Mouse (Mus musculus): ENCODE measurements around the gene Ramp3. TPM values are rescaled to one million over a fixed set of nuclear protein-coding genes. Genes with fewer than 3 reads are reported as not detected.

Ramp3 gene
- polyA plus RNA-seq, 1 experiment, result 40.1 TPM

GRCm38 (mm10) chr11:6627731-6628130, 30.6 kb upstream of the Ramp3 start:
- TF ChIP-seq POLR2A (IDR thresholded peaks at IDR 0.05; ENCODE audit: low read depth, low read length) (no peak), CTCF (conservative IDR thresholded peaks at IDR 0.05; ENCODE audit: insufficient read depth, insufficient read length, low read depth, low read length) (no peak)
- Histone ChIP-seq H3K4me1 (ENCODE audit: control insufficient read depth, insufficient read depth, low read length) (peaks cover 10% of the 10 kb centered on the region; the same call in 1 of the 2 replicates), H3K27me3 (replicated peaks; ENCODE audit: control insufficient read depth, insufficient read depth, low read length) (no peaks in the 10 kb centered on the region), H3K27ac (ENCODE audit: insufficient read depth, low read depth, low read length) (no peak overlapping the region), H3K4me3 (ENCODE audit: insufficient read depth, low read depth, low read length) (no peak overlapping the region), H3K36me3 (ENCODE audit: control insufficient read depth, insufficient read depth, low read length) (peaks cover 1% of the 10 kb centered on the region; the same call in 1 of the 2 replicates)
- no peak for DNase-seq
- WGBS, result 83% methylated on average over 4 of the region's 4 CpGs

GRCm38 (mm10) chr11:6628568-6628967, 29.8 kb upstream of the Ramp3 start:
- Histone ChIP-seq H3K27me3 (replicated peaks; ENCODE audit: control insufficient read depth, insufficient read depth, low read length) (no peaks in the 10 kb centered on the region), H3K4me1 (ENCODE audit: control insufficient read depth, insufficient read depth, low read length) (peaks cover 10% of the 10 kb centered on the region; the same call in 1 of the 2 replicates), H3K4me3 (ENCODE audit: insufficient read depth, low read depth, low read length) (no peak overlapping the region), H3K27ac (ENCODE audit: insufficient read depth, low read depth, low read length) (no peak overlapping the region), H3K36me3 (ENCODE audit: control insufficient read depth, insufficient read depth, low read length) (no peaks in the 10 kb centered on the region)
- WGBS, result 12% methylated on average over 4 of the region's 4 CpGs
- no peak for TF ChIP-seq POLR2A (IDR thresholded peaks at IDR 0.05; ENCODE audit: low read depth, low read length)
- peak; percentile 64 for TF ChIP-seq CTCF (conservative IDR thresholded peaks at IDR 0.05; ENCODE audit: insufficient read depth, insufficient read length, low read depth, low read length)
- DNase-seq, result peak; percentile 57

- Histone ChIP-seq H3K4me1 (ENCODE audit: control insufficient read depth, insufficient read depth, low read length) (peaks cover 8% of the 10 kb centered on the region; the same call in 1 of the 2 replicates), H3K4me3 (ENCODE audit: insufficient read depth, low read depth, low read length) (no peak overlapping the region), H3K27ac (ENCODE audit: insufficient read depth, low read depth, low read length) (no peak overlapping the region), H3K27me3 (replicated peaks; ENCODE audit: control insufficient read depth, insufficient read depth, low read length) (no peaks in the 10 kb centered on the region), H3K36me3 (ENCODE audit: control insufficient read depth, insufficient read depth, low read length) (no peaks in the 10 kb centered on the region)
- peak; percentile 26 for DNase-seq
- peak; percentile 32; the same call in 1 of the 2 replicates for TF ChIP-seq CTCF (conservative IDR thresholded peaks at IDR 0.05; ENCODE audit: insufficient read depth, insufficient read length, low read depth, low read length)
- TF ChIP-seq POLR2A (IDR thresholded peaks at IDR 0.05; ENCODE audit: low read depth, low read length), result no peak
Measured at GRCm38 (mm10) chr11:6629655-6630054, 28.7 kb upstream of the Ramp3 start.

- no peak for DNase-seq
- no peak for TF ChIP-seq CTCF (conservative IDR thresholded peaks at IDR 0.05; ENCODE audit: insufficient read depth, insufficient read length, low read depth, low read length)
- no peak for TF ChIP-seq POLR2A (IDR thresholded peaks at IDR 0.05; ENCODE audit: low read depth, low read length)
- no peak overlapping the region for H3K27ac ChIP-seq (ENCODE audit: insufficient read depth, low read depth, low read length)
- H3K4me3 ChIP-seq (ENCODE audit: insufficient read depth, low read depth, low read length), result no peak overlapping the region
- H3K27me3 ChIP-seq (replicated peaks; ENCODE audit: control insufficient read depth, insufficient read depth, low read length), result no peaks in the 10 kb centered on the region
- 79% methylated on average over 8 of the region's 8 CpGs for WGBS
- H3K4me1 ChIP-seq (ENCODE audit: control insufficient read depth, insufficient read depth, low read length), result no peaks in the 10 kb centered on the region
- no peaks in the 10 kb centered on the region for H3K36me3 ChIP-seq (ENCODE audit: control insufficient read depth, insufficient read depth, low read length)
Measured at GRCm38 (mm10) chr11:6636150-6636549, 22.2 kb upstream of the Ramp3 start.

GRCm38 (mm10) chr11:6638537-6638936, 19.8 kb upstream of the Ramp3 start, which contains the start of gene Wap:
Wap (minus strand) TSS chr11:6638637.
- no peak for DNase-seq
- Histone ChIP-seq H3K4me1 (ENCODE audit: control insufficient read depth, insufficient read depth, low read length) (no peaks in the 10 kb centered on the region), H3K27me3 (replicated peaks; ENCODE audit: control insufficient read depth, insufficient read depth, low read length) (no peaks in the 10 kb centered on the region), H3K36me3 (ENCODE audit: control insufficient read depth, insufficient read depth, low read length) (no peaks in the 10 kb centered on the region), H3K27ac (ENCODE audit: insufficient read depth, low read depth, low read length) (no peak within 1 kb of the TSS), H3K4me3 (ENCODE audit: insufficient read depth, low read depth, low read length) (no peak within 1 kb of the TSS)
- WGBS, result 97% methylated on average over 4 of the region's 4 CpGs
- TF ChIP-seq POLR2A (IDR thresholded peaks at IDR 0.05; ENCODE audit: low read depth, low read length), result no peak
- TF ChIP-seq CTCF (conservative IDR thresholded peaks at IDR 0.05; ENCODE audit: insufficient read depth, insufficient read length, low read depth, low read length), result no peak

- no peak for DNase-seq
- H3K36me3 ChIP-seq (ENCODE audit: control insufficient read depth, insufficient read depth, low read length), result no peaks in the 10 kb centered on the region
- no peak overlapping the region for H3K4me3 ChIP-seq (ENCODE audit: insufficient read depth, low read depth, low read length)
- TF ChIP-seq POLR2A (IDR thresholded peaks at IDR 0.05; ENCODE audit: low read depth, low read length) (no peak), CTCF (conservative IDR thresholded peaks at IDR 0.05; ENCODE audit: insufficient read depth, insufficient read length, low read depth, low read length) (no peak)
- 74% methylated on average over 6 of the region's 6 CpGs for WGBS
- no peaks in the 10 kb centered on the region for H3K27me3 ChIP-seq (replicated peaks; ENCODE audit: control insufficient read depth, insufficient read depth, low read length)
- H3K4me1 ChIP-seq (ENCODE audit: control insufficient read depth, insufficient read depth, low read length), result no peaks in the 10 kb centered on the region
- H3K27ac ChIP-seq (ENCODE audit: insufficient read depth, low read depth, low read length), result no peak overlapping the region
Measured at GRCm38 (mm10) chr11:6639072-6639471, 19.2 kb upstream of the Ramp3 start.

- WGBS, result 89% methylated on average over 6 of the region's 6 CpGs
- H3K36me3 ChIP-seq (ENCODE audit: control insufficient read depth, insufficient read depth, low read length), result no peaks in the 10 kb centered on the region
- no peak overlapping the region for H3K27ac ChIP-seq (ENCODE audit: insufficient read depth, low read depth, low read length)
- TF ChIP-seq POLR2A (IDR thresholded peaks at IDR 0.05; ENCODE audit: low read depth, low read length), result no peak
- no peak for TF ChIP-seq CTCF (conservative IDR thresholded peaks at IDR 0.05; ENCODE audit: insufficient read depth, insufficient read length, low read depth, low read length)
- DNase-seq, result no peak
- no peaks in the 10 kb centered on the region for H3K27me3 ChIP-seq (replicated peaks; ENCODE audit: control insufficient read depth, insufficient read depth, low read length)
- H3K4me1 ChIP-seq (ENCODE audit: control insufficient read depth, insufficient read depth, low read length), result no peaks in the 10 kb centered on the region
- no peak overlapping the region for H3K4me3 ChIP-seq (ENCODE audit: insufficient read depth, low read depth, low read length)
Measured at GRCm38 (mm10) chr11:6644566-6644965, 13.8 kb upstream of the Ramp3 start.
